Mouse (Mus musculus): ENCODE data around the gene Dapk2. TPM values are rescaled to one million over a fixed set of nuclear protein-coding genes. Genes with fewer than 3 reads are reported as not detected.

Dapk2 gene
- 10 to 100 TPM; 14.3 to 16.2 TPM for total RNA-seq (2023)

GRCm38 (mm10) chr9:66157958-66158830 is at the start of gene Dapk2:
Gene Dapk2 (plus strand): TSS chr9:66158223.

DNA sequence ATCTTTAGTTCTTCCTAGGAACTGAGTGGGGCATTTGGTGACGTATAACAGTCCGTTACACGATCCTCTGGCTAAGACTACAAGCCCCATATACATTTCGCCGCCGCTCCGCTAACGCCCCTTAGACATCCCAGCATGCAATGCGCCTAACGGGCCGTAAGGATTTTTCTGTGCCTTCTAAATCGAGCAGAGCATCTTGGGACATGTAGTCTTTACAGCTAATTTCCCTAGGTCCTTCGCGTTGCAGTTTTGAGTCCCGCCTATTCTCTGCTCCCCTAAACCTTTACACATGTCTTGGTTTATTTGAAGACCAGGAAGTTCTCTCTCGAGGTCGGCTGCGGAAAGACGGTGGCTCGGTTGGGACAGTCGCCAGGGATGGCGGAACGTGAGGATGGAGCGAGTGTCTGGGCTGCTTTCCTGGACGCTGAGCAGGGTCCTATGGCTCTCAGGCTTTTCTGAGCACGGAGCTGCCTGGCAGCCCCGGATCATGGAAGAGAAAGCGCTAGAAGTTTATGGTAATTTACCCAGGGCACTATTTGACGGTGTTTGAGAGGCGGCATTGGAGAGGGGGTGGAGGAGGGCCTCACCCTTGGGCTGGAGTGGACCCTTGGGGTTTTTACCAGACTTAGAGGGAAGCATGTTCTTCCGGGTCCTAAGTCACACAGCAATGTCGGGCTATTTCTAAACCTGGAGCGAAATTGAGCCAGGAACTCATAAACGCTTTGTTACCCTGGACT is 31.4 kb upstream of the Dapk2 start, which contains the start of the genes Snx1 and Ciao2a:
Gene Snx1, minus strand, starts transcription at position 132 of the 737 bp plus-strand sequence.
Gene Ciao2a, plus strand, starts transcription at position 156 of the 737 bp plus-strand sequence.

Other genes starting within 250 kb of the Dapk2 start
- 10 to 100 TPM; 26.1 to 27.1 TPM for gene Trip4, start 249.4 kb upstream of the Dapk2 start, total RNA-seq (2023)
- 10 to 100 TPM; 36.8 to 41.6 TPM for gene Csnk1g1, start 249.3 kb upstream of the Dapk2 start, total RNA-seq (2023)
- gene Ppib, start 98.0 kb upstream of the Dapk2 start, total RNA-seq (2023), result 100 to 1,000 TPM; 198 to 217 TPM
- 1 to 10 TPM in 1 of 2 experiments, under 1 TPM in 1; 0.73 to 2.0 TPM for gene Snx22, start 88.5 kb upstream of the Dapk2 start, total RNA-seq (2023)
- 10 to 100 TPM; 86.0 to 93.0 TPM for gene Snx1, start 31.6 kb upstream of the Dapk2 start, total RNA-seq (2023)
- gene Ciao2a, start 31.6 kb upstream of the Dapk2 start, total RNA-seq (2023), result 10 to 100 TPM; 77.8 to 84.6 TPM
- 10 to 100 TPM; 74.1 to 86.4 TPM for gene Herc1, start 192.2 kb downstream of the Dapk2 start, total RNA-seq (2023)

All from neutrophil, adult 83 days (primary cell).